ENCODE assay signal across 25 mouse cellular contexts in the genomic region with DNA sequence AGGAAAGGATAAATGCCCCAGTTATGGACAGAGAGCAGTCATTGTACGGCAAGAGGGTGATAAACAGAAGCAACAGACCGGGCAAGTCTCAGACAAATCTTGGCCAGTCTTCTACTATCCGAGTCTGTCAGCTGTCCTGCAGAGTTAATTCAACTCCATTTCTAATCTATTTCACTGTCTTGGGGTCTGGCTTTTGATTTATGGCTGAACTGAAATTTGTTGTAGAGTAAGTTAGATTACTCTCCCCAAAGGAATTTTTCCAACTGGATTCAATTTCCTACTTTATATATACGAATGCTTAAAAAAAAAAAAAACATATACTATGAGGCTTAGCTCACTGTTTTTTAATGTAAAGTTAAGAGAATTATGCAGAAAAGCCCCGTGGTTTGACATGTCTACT.
"Had no signal": no experiment of that assay in that cellular context is flagged by ENCODE, and none has a peak within 500 bp of the region (broad histone marks: within the 10 kb centered on the region; RNA-seq: fewer than 3 reads in every experiment).

No protein-coding gene starts in this region.

- ATAC-seq: liver, embryonic 12.5 days; midbrain, embryonic 13.5 days; midbrain, embryonic 16.5 days had no signal

- H3K4me2 ChIP-seq: limb, embryonic 12.5 days; liver, embryonic 12.5 days; liver, embryonic 15.5 days; lung, embryonic 15.5 days; midbrain, embryonic 13.5 days; neural tube, embryonic 12.5 days; neural tube, embryonic 15.5 days; stomach, embryonic 15.5 days had no signal

- DNase-seq: kidney, postnatal 10 days; kidney, postnatal 36 days; layer of hippocampus, postnatal 36 days; liver; lung, adult 18-20 months; lung, postnatal 10 days; lung, postnatal 36 days; right cerebral cortex, adult 18-20 months; right cerebral cortex, postnatal 14 days; right cerebral cortex, postnatal 4 days; thymus, adult 2 months; thymus, postnatal 14 days; thymus, postnatal 4 days had no signal

- H3K27ac ChIP-seq: left cerebral cortex, adult 2 months; limb, embryonic 12.5 days; liver, embryonic 12.5 days; liver, embryonic 15.5 days; lung, embryonic 15.5 days; midbrain, embryonic 10.5 days; midbrain, embryonic 13.5 days; neural tube, embryonic 12.5 days; neural tube, embryonic 15.5 days had no signal

- H3K4me1 ChIP-seq: liver, embryonic 12.5 days; liver, embryonic 15.5 days had no signal

- H3K36me3 ChIP-seq: limb, embryonic 12.5 days; liver, embryonic 12.5 days; liver, embryonic 15.5 days; lung, embryonic 15.5 days; midbrain, embryonic 10.5 days; midbrain, embryonic 13.5 days; neural tube, embryonic 12.5 days; neural tube, embryonic 15.5 days; stomach, embryonic 15.5 days had no signal

- H3K4me3 ChIP-seq: left cerebral cortex, adult 2 months; limb, embryonic 12.5 days; liver, embryonic 12.5 days; liver, embryonic 15.5 days; lung, embryonic 15.5 days; megakaryocyte, embryonic 14.5 days; midbrain, embryonic 10.5 days; midbrain, embryonic 13.5 days; neural tube, embryonic 12.5 days; neural tube, embryonic 15.5 days; stomach, embryonic 15.5 days had no signal

- H3K9ac ChIP-seq: limb, embryonic 12.5 days; liver, embryonic 12.5 days; liver, embryonic 15.5 days; lung, embryonic 15.5 days; midbrain, embryonic 13.5 days; neural tube, embryonic 12.5 days; neural tube, embryonic 15.5 days; stomach, embryonic 15.5 days had no signal

- H3K27me3 ChIP-seq: limb, embryonic 12.5 days; liver, embryonic 12.5 days; liver, embryonic 15.5 days; lung, embryonic 15.5 days; megakaryocyte, embryonic 14.5 days; midbrain, embryonic 13.5 days; neural tube, embryonic 12.5 days; neural tube, embryonic 15.5 days; stomach, embryonic 15.5 days had no signal

- H3K9me3 ChIP-seq: limb, embryonic 12.5 days; liver, embryonic 12.5 days; liver, embryonic 15.5 days; lung, embryonic 15.5 days; megakaryocyte, embryonic 14.5 days; midbrain, embryonic 10.5 days; midbrain, embryonic 13.5 days; neural tube, embryonic 12.5 days; neural tube, embryonic 15.5 days; stomach, embryonic 15.5 days had no signal
